Mouse (Mus musculus) layer of hippocampus, adult 2 months (tissue): Measurements from ENCODE around the gene Dop1b. TPM values are rescaled to one million over a fixed set of nuclear protein-coding genes. Genes with fewer than 3 reads are reported as not detected.
A peak's percentile ranks its signal among the peaks of the same experiment; 100 is the strongest.
"Not testable (repeated sequence)": the region's sequence is repeated elsewhere in the genome, so short reads cannot be mapped to it uniquely, and the experiment has no call there.

Experiments
- DNase-seq, 2 experiments: peaks; one replicate each; pipeline ENCODE4 v3.0.0; 2022; ENCODE audit warnings: low spot score in 2 of 2
- H3K27ac ChIP-seq: fragments of 200-600 bp; 2 replicates; pipeline ENCODE4 v1.8.1; 2022
- H3K4me3 ChIP-seq: fragments of 200-600 bp; 2 replicates; pipeline ENCODE4 v1.8.1; 2022; ENCODE audit warnings: mild to moderate bottlenecking
- CTCF ChIP-seq: fragments of 200-600 bp; conservative IDR thresholded peaks from 2 replicates; pipeline ENCODE4 v1.8.1; 2022; ENCODE audit warnings: antibody characterized with exemption, mild to moderate bottlenecking, moderate library complexity
- long read RNA-seq, 2 experiments: library from polyadenylated mRNA; stranded (forward); transcript quantifications; one replicate each; pipeline ENCODE4 v2.0.0; 2021; ENCODE audit warnings: borderline mapping rate in 2 of 2
- total RNA-seq, 2 experiments: library from RNA; stranded (reverse); gene quantifications; 2 replicates each; pipeline ENCODE4 v1.2.3; 2021

Gene Dop1b
- total RNA-seq, result 100 to 1,000 TPM in 1 of 2 experiments, 10 to 100 TPM in 1; 98.8 to 108 TPM
- long read RNA-seq, experiment 1, full-length matches to known transcripts, result 4 of 21 reads
- long read RNA-seq, experiment 1, partial matches to known transcripts, result 8 of 21 reads
- long read RNA-seq, experiment 1, other reads (novel, unspliced or antisense), result 9 of 21 reads
- long read RNA-seq, experiment 2, full-length matches to known transcripts, result 4 of 38 reads
- long read RNA-seq, experiment 2, partial matches to known transcripts, result 17 of 38 reads
- long read RNA-seq, experiment 2, other reads (novel, unspliced or antisense), result 17 of 38 reads

- peak; percentile 98 to 99 for DNase-seq
- Histone ChIP-seq H3K27ac (peak within 1 kb of the TSS; percentile 97), H3K4me3 (peak within 1 kb of the TSS; percentile 99)
- no peak for TF ChIP-seq CTCF
These were observed at the start of gene Dop1b for GRCm38 (mm10) chr16:93711411-93712188. Dop1b (plus strand) TSS chr16:93711904.

DNA sequence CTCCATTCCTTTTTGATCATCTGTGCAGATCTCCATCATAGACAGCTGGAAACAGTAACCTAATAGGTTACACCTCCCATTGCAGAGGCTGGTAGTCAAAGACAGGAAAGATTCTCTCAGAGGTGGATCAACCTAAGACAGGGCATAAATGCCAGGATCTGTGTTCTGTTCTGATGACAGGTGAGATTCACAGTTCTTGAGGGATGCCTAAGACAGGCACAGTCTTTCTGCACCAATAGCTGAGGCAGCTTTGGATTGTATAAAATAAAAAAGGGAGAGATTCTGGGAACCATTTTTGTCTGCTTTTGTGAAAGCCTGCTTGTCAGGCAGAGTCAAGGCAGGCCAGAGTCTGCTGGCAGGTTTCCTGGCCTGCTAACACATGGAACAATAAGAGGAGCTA, 43.7 kb upstream of the Dop1b start:
- no peak for TF ChIP-seq CTCF
- no peak for DNase-seq
- no peak overlapping the region for H3K27ac ChIP-seq
- H3K4me3 ChIP-seq, result no peak overlapping the region

- Histone ChIP-seq H3K4me3 (no peak overlapping the region), H3K27ac (no peak overlapping the region)
- DNase-seq, result no peak
- TF ChIP-seq CTCF, result no peak
These were observed 42.2 kb upstream of the Dop1b start for GRCm38 (mm10) chr16:93669521-93669920.

- not testable (repeated sequence) for DNase-seq, H3K4me3 ChIP-seq, H3K27ac ChIP-seq
These were observed 41.2 kb upstream of the Dop1b start for GRCm38 (mm10) chr16:93670466-93670865.

DNA sequence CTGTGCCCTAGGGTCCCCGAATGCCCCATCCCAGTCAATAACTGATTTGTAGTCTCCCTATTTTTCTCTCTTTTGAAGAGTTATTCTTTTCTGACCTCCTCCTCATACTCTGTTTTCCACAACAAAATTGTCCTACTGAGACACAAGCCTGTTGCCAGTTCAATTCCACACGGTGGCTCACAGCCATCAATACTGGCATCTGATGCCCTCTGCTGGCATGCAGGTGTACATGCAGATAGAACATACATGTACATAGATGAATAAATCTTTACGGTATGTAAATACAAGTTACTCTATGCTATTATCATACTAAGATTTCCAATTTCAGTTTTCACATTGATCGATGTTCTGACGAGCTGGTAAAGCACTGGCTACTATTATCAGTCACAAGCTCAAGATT, 40.6 kb upstream of the Dop1b start:
- TF ChIP-seq CTCF, result peak; percentile 66
- no peak overlapping the region for H3K27ac ChIP-seq
- H3K4me3 ChIP-seq, result no peak overlapping the region
- DNase-seq, result no peak

DNA sequence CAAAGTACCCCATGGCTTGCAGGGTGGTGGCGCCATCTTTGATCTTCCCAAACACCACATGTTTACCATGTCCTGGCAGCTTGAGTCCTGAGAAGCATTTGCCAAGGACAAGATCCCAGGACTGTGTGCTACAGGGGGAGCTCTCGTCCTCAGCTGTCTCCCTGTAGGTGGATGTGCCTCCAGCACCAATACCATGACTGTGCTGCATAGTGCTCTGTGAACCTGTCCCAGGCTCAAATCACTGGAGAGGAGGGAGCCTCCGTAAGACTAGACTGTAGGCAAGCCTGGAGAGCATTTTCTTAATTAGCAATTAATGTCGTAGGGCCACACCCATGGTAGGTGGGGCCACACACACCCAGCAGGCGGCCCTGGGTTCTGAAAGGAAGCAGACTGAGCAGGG, 35.3 kb upstream of the Dop1b start:
- no peak overlapping the region for H3K4me3 ChIP-seq
- no peak overlapping the region for H3K27ac ChIP-seq
- TF ChIP-seq CTCF, result no peak
- DNase-seq, result no peak

DNA sequence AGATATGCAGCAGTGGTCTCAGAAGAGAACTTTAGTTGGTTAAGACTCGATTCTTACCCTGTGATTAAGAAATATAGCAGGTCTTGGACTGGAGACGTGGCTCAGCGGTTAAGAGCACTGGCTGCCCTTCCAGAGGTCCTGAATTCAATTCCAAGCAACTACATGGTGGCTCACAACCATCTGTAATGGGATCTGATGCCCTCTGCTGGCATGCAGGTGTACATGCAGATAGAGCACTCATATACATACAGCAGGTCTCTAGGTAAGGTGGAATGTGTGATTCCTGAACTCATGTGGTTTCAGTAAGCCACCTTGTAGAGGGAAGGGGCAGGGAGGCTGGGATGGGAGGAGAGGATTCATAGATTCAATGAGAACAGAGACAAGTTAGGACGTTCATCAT, 33.5 kb upstream of the Dop1b start:
- DNase-seq, result no peak
- no peak overlapping the region for H3K27ac ChIP-seq
- no peak overlapping the region for H3K4me3 ChIP-seq
- peak; percentile 47 for TF ChIP-seq CTCF

DNA sequence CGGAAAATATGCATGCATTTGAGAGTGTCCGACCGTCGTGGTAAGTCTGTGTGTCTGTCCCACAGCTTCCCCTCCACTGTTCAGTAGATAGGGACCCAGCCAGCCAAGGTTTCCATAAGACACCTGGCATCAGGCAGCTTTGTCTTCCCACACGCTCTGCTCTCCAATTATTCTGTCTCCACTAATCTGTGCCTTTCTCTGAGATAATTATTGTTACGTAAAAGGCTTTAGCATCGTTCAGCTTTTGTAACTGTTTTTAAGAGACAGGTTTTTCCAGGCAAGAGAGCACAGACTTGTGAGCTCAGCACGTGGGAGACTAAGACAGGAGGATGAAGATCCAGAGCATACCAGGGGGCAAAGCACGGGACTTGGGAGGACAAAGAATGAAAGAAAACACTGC, 32.5 kb upstream of the Dop1b start:
- peak overlapping the region; percentile 2; the same call in 1 of the 2 replicates for H3K27ac ChIP-seq
- TF ChIP-seq CTCF, result no peak
- DNase-seq, result no peak
- H3K4me3 ChIP-seq, result no peak overlapping the region

DNA sequence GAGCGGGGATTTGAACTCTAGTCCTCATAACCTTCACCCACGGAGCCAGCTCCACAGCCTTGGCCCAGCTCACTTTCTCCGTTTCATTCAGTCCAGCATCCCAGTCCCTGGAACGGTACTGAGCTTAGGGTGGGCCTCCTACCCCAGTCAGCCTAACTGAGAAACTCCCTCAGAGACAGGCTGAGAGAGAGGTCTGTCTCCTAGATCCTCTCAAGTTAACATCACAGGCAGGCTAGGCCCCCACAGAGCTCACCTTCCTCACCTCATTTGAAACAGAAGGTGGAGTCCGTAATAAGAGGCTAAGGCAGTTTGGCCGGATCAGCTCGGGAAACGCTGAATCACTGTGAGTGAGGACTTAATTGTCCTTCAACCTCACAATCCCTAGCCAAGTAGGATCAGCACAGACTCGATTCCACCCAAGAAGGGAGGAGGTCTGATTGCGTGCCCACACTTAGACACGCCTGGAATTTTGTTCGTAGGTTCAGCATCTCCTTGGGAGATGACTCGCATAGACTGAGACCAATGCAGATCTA, 29.5 kb upstream of the Dop1b start:
- peak overlapping the region; percentile 90 for H3K27ac ChIP-seq
- TF ChIP-seq CTCF, result no peak
- H3K4me3 ChIP-seq, result peak overlapping the region; percentile 73
- DNase-seq, result no peak

DNA sequence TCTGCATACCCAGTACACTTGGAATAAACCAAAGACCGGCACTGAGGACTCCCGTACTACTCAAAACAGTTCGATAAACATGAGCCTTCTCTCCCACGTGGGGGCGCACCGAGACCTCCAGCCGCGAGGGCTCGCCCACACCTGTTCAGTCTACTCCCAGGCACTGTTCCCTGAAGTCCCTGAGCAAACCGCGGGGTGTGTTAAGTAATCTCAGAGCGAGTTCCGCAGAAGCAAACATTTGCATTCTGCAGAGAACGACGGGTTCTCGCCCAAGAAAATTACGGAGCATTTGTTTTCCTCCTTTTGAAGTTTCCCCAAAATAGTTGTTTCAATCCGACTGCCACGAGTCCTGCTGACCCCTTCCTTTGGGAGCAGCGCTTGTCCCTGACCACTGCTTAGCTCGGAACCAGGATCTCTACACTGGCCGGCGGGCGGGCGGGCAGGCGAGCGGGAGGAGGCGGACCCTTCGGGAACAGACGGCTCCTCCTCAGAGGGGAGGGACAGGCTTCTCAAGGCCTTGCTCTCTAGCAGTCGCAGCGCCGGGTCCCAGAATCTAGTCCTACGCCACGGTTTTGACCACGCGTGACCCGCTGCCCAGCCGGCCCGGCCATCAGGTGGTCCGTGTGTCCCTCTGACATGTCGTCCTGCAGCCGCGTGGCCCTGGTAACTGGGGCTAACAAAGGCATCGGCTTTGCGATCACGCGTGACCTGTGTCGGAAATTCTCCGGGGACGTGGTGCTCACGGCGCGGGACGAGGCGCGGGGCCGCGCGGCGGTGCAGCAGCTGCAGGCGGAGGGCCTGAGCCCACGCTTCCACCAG, 28.8 kb upstream of the Dop1b start, which contains the start of gene Cbr3:
Gene Cbr3, plus strand, starts transcription at position 527 of the 819 bp plus-strand sequence.
- DNase-seq, result peak; percentile 74 to 77
- peak within 1 kb of the TSS; percentile 73 for H3K4me3 ChIP-seq
- peak within 1 kb of the TSS; percentile 90 for H3K27ac ChIP-seq
- peak; percentile 74 for TF ChIP-seq CTCF

DNA sequence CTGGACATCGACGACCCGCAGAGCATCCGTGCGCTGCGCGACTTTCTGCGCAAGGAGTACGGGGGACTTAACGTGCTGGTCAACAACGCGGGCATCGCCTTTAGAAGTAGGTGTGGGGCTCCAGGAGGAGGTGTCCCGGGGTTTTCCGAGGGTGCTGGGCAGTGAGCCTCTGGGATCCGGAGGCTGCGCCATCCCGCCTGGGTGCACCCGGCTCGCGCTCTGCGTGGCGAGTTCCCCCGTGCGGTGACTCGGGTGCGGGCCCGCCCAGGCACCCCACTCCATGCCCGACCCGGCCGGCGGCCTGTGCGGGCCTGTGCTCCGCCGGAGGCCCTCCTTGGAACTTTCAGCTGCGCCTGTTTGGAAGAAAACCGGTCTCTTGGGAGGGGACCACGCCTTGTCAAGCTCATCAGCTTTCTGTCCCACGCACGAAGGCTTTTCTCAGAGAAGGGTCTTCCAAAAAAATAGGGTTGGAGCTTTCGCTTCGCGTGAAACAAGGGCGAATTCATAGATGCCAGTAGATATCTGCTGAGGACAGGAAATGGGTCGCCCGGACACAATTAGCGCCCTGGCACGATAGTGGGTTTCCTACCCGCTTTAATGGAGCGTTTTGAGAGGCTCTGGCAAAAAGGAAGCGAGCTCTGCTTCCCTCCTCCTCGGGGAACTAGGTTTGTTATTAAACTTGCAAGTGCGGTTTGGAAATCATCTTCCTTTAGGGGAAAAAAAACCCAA, 28.0 kb upstream of the Dop1b start:
- TF ChIP-seq CTCF, result peak; percentile 36
- no peak for DNase-seq
- H3K27ac ChIP-seq, result peak overlapping the region; percentile 90
- H3K4me3 ChIP-seq, result peak overlapping the region; percentile 73

DNA sequence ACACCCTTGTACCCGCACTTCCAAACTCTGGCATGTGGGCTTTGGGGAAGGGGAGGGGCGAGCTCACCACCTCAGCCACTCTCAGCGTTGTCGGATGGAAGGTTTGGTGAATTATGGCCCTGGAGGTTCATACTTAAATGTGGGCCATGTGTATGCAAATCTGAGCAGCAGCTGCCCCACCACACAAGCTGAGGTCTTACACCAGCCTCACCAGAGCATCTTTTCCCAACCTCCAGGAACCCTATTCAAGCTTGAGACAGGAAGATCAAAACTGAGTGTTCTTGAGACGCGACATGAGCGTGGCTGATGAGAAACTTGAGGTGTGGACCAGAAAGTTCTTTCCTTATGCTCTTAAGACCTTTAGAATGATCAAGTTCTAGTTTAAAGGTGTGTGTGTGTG, 27.3 kb upstream of the Dop1b start:
- Histone ChIP-seq H3K27ac (peak overlapping the region; percentile 90), H3K4me3 (peak overlapping the region; percentile 73)
- TF ChIP-seq CTCF, result no peak
- no peak for DNase-seq
